Mouse (Mus musculus) frontal cortex, postnatal 36 days (tissue): ENCODE results near the gene Tns4.

Experiments
- DNase-seq, 2 experiments: peaks; one replicate each; pipeline ENCODE4 v3.0.0; 2022; ENCODE audit warnings: low spot score in 2 of 2

Gene Tns4

DNA sequence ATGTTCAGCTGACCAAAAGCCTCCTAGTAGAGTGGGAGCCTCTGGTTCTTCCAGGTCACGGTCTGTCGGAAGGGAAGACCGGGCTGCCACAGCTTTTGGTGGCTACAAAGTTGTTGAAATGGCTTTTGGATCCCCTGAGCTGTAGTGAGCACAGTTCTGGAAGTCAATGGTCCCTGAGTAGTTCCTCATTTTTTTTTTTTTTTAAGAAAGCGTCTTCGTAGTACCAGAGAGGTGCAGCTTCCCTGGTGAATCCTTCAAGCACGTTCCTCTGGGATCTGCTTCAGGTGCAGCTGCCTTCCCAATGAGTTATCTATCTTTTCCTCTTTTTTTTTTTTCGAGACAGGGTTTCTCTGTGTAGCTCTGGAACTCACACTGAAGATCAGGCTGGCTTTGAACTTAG, 4.6 kb upstream of the Tns4 start:
- DNase-seq: no peak

DNA sequence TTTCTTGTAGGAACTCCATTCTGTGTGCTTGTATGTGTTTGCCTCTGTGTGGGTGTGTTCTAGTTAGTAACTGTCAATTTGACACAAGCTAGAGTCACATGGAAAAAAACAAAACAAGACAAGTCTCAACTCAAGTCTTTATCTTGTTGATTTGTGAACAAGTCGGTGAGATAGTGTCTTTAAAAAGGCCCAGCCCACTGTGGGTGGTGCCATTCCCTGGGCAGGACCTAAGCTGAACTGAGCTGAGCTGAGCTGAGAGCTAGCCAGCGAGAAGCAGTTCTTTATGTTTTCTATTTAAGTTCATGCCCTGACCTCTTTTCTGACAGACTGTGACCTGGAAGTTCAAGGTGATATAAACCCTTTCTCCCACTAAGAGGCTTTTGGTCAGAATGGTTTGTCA, 2.6 kb upstream of the Tns4 start:
- no peak for DNase-seq

DNA sequence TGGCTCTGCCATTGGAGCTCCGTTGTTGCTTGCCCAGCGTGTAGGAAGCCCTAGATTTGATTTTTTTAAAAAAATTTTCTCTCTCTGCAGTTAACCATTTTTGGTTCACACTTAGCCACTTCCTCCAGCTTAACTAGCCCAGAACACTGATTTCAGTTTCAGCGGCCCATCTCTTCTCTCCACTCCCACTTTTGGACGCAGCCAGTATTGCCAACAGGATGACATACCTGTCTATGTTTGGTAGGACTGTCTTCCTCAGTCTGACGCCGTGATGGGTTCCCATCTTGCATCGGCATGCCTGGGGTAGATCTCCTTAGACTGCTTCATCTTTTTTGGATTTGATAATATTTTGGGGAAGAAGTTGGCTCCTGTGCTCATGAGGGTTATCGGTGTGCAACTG, 1.3 kb upstream of the Tns4 start:
- no peak for DNase-seq

DNA sequence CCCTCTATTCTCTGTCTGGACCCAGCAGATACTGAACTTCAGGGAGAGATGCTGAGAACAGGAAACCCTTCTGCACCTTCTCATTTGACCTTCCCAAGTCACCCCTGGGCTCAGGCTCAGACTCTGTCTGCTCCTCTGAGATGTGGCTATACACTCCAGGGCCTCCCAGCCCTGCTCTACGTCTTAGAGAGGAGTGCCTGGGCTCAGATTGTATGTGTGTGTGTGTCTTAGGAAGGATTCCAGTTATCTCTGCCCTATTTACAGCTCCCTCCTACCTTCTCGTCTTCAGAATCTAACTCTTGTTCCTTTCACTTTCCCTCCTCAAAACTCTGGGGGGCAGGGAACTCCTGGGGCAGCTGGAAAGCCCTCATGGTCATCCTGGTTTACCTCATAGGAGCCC, 620 bp downstream of the Tns4 start:
- DNase-seq: no peak

DNA sequence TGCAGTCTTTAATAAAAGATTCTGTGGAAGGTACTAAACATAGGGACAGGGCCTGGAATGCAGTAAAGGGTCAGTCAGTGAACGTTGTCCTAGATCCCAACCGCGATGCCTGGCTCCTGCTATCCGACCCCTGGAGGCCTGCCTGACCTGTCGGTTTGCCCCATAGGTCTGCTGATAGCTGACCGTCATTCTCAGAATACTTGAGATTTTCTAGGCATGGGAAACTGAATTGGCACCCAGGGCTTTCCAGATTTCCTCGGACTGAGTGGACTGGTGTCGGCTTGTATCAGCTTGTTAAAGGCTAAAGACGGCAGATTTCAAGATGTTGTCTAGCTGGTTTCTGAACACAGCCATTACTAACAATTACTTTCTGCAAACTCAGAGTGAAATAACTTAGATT, 4.7 kb downstream of the Tns4 start:
- DNase-seq: no peak

DNA sequence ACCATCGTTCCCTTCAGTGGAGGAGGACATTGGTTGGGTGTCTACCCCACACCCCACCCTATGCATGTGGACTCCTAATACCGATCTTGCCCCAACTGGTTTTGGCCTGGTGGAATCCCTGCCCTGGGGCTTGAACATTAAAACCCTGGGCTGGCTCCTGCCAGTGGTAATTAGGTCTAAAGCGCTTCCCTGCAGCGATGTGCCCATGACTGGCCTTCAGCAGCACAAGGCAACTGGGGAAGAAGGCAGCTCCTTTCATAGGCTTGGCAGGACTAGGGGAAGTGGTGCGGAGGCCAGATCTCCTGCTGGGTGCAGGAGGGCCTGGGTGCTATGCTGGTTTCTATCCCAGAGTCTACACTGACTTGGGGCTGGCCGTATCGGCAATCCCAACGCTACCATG, 5.6 kb downstream of the Tns4 start:
- no peak for DNase-seq

DNA sequence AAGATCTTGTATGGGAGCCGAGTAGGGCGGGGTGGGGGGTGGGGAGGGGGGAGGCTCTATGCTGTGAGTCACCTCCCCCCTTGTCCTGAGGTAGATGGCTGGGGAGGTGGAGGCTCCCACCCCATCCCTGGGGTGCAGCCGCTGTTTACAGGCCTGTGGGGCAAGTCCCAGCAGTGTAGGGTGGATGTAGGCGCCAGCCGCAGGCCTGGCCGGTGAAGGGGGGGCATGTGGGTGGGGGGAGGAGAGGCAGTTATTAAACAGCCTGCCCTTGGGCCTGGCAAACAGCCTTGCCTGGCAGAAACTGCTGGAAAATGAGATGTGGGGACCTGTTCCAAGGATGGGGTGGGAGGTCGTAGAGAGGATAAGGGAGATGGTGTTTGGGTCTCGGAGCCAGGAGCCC, 7.0 kb downstream of the Tns4 start:
- no peak for DNase-seq

DNA sequence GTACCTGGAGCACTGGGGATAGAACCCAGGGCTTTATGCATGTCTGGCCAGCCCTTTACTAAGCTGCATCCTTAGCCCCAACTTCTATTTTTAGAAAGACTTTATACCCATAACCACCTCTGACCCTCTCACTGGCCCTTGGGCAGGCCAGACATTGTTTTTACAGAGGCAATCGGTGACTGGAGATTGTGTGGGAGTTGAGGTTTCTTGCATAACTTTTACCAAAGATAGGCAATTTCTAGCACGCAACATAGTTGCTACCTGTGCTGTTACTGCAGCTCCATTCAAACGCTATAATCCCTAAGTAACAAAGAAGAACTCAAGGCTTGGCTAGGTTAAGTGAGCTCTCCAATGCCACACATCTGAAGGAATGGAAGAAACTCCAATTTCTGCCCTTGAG, 7.5 kb downstream of the Tns4 start:
- no peak for DNase-seq

DNA sequence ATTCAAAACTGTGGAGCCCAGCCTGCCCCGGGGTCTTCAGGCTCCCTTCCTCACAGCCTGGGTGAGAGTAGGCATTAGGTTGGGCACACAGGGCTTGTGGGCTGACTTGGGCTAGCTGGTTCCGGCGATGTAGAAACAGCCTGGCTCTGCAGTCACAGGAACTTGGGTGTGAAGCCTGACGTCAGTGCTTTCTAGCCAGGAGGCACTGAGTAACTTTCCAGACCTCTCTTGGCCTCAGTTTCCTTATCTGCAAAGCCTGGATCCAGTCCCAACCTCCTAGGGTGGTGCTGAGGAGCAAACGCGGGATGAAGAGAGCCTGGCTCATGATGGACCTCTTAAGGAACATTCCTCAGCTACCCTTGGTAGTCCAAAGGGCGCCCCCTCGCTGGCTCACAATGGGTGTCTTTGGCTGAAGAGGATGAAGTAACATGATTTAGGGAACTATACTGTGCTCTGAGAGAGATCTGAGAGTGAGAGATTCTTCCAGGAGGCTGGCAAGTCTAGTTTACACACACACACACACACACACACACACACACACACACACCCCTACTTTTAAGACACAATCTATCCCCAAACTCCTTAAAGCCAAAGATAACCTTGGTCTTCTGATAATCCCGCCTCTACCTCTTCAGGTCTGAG, 8.1 kb downstream of the Tns4 start:
- no peak for DNase-seq

DNA sequence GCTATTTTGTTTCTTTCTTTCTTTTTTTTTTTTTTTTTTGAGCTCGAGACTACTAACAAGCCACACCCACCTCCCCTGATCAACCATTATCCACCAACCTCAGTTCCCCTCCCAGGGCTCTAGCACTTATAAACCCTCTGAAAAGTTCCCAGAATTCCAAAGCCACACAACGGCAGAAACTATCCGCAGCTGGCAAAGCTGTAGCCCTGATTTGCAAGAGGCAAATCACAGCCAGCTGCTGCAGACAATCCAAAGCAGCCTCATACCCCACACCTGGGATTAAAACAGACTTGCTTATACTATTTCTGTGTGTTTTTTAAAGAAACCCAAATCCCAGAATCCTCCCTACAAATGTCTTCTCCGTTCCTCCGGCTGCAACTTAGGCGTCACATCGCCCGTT, 11.2 kb downstream of the Tns4 start:
- DNase-seq: no peak

DNA sequence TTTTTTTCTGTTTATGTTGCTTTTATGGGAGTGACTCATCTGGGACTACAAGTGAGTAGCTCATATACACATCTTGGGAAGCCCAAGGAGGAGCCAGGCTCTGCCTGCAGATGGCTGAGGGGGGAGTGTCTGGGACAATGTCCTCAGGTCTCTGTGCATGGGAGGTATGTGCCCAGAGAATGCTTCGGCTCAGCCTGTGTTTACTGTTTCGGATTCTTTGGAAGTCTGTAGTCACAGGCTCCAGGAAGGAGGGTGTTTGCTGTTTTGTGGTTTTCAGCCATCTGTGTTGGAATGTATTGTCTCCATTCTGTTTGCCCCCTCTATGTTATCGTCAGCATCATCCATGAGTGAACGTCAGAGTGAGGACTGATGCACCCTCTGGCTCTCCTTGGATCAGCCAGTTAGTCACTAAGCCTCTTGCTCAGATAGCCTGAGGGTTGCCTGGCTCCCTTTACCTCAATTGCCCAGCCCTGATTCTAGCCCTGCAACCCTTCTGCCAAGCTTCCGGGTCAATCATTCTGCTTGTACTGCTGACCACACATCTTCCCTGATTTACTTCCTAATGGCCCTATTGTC, 12.3 kb downstream of the Tns4 start:
- DNase-seq: no peak

DNA sequence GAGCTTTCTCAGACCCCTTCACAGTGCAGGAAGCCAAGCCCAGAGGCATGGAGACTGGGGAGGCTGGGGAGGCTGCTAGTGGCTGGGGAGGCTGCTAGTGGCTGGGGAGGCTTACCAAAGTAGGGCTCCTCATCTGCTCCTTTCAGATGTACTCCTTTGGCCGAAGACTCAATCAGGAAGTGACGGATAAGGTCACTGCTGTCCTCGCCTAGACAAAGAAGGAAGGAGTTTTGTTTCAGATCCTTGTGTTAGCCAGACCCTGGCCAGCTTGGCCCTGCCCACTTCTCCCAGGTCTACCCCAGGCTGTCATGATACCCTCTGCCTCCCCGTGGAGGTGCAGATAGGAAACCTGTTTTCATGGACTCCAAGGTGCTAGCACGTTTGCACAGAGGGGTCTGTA, 15.3 kb downstream of the Tns4 start:
- no peak for DNase-seq

DNA sequence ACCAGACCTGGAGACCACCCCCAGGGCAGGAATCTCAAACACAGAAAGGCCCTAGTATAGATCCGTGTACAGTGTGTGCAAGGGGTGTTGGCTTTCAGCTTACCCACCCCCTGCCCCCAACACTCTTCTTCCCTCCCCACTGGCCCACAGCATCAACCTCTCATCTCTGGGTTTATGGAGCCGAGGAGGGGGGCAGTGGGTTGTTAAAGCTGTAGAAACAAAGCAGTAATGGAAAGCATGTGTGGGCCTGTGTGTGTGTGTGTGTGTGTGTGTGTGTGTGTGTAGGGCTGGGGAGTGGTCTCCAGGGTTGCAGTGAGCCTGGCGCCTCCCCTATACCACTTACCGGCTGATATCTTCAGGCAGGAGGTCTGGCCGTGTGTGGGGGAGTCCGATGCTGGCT, 17.2 kb downstream of the Tns4 start:
- DNase-seq: no peak

DNA sequence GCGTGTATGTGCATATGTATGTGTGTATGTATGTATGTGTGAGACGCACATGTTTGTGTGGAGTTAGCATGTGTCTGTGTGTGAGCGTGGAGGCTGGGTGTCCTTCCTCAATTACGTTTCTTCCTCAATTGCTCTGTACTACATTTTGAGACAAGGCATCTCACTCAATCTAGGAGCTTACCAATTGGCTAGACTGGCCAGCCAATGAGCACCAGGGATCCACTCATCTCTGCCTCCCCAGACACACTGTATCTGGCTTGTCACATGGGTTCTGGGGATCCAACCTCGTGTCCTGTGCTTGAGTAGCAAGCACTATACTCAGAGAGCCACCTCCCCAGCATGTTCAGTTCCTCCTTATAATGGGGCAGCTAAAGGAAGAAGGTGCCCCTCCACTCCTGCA, 20.7 kb downstream of the Tns4 start:
- no peak for DNase-seq

DNA sequence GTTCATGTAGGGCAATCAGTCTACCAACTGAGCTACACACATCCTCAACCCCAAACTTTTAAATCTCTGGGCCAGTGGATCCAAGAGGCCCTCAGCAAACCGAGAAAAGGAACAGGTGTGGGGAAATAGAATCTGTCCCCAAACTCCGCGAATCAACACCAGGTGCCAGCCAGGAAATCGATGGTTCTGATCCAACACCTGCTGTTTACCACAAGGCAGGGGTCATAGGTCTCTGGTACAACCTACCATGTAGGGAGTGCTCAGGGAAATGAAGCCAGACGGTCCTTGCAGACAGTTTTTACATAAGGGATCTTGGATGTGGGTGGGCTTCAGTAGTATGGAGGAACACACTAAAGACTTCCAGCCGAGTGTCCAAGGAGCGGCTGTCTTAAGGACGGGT, 21.5 kb downstream of the Tns4 start:
- DNase-seq: no peak

DNA sequence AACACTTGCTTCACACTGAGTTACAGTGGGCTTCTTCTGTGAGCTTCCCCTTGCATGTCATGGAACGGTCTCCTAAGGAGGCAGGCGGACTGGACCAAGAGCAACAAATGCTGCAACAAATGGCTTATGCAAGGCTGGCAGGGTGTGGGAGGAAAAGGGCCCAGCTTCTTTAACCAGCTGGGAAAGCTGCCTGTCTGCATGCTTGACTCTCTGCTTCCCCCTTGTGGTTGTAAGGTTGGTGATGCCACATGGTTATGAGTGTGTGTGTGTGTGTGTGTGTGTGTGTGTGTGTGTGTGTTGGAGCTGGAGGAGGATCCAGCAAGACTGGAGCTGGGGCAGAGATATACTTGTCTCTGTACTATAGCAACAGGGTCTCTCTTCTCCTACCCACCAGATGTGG, 23.1 kb downstream of the Tns4 start:
- DNase-seq: peak; percentile 70 to 87

DNA sequence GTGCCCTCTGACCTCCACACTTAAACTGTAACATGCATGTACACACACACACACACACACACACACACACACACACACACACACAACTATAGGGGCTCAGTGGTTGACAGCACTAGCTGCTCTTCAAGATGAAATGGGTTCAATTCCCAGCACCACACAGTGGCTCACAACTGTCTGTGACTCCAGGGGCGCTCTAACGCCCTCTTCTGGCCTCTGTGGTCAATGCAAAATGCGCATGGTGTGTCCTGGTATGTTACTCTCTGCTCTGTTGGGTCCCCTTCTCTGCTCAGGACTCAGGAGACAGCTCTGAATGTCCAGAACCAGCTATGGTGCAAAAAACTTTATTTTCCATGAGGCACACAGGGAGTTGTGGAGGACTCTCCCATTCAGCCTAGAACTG, 23.8 kb downstream of the Tns4 start:
- DNase-seq: no peak

DNA sequence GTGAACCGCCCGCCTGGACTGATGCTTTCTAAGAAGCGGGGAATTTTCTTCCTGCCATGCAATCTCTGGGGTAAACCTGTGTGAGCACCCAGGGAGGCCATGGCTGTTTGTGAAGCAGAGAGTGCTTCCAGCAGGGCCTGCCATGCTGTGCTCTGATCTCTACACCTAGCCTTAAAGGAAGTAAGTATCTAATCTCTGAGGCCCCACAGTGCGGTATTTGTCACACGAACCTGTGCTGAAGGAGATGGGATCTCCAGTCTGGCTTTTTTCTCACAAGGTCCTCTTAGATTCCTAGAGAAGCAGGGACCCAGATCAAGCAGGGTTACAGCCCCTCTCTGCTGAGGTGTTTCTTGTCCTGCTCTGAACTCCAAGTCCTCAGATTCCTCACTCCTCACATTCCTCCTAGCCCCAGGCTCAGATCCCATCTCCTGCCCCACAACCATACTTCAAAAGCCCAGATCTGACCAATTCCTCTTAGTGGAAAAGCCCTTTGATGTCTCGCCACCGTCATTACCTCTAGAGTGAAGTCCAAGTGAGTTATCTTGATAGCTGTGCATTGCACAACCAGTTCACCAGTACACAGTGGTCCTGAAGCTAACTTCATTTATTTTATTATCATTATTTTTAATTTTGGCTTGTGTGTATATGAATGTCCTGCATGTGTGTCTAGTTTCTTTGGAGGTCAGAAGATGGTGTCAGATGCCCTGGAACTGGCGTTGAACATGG, 25.5 kb downstream of the Tns4 start:
- DNase-seq: no peak

DNA sequence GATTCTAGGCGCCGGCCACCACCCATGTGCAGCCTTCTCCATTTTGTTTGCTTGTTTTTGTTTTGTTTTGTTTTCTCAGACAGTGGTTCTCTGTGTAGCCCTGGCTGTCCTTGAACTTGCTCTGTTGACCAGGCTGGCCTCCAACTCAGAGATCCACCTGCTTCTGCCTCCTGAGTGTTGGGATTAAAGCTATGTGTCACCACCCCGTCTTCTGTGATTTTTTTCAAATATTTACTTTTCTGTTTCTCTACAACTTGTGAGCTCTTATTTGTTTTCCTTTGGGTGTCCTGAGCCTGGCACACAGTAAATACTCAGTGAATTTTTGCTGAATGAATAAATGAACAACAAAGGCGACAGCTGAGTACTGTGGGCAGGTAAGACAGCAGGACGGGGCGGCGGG, 26.4 kb downstream of the Tns4 start:
- no peak for DNase-seq

DNA sequence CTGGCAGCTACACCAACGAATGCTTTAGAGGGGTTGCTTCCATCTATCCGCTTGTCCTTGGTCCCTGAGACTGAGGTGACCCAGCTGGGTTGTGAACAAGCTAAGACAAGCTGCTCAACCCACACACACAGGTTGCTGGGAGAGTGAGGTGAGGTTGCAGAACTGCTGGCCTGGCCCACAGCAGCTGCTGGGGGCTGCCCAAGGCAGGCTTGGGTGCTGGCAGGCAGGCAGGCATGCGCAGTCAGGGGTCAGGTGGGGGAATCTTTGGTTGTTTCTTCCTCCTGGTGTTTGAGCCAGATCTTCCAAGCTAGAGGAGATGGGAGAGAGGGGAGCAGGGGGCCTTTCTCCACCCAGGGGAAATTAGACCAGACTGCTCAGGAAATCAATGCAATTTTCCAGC, 28.7 kb downstream of the Tns4 start:
- no peak for DNase-seq

DNA sequence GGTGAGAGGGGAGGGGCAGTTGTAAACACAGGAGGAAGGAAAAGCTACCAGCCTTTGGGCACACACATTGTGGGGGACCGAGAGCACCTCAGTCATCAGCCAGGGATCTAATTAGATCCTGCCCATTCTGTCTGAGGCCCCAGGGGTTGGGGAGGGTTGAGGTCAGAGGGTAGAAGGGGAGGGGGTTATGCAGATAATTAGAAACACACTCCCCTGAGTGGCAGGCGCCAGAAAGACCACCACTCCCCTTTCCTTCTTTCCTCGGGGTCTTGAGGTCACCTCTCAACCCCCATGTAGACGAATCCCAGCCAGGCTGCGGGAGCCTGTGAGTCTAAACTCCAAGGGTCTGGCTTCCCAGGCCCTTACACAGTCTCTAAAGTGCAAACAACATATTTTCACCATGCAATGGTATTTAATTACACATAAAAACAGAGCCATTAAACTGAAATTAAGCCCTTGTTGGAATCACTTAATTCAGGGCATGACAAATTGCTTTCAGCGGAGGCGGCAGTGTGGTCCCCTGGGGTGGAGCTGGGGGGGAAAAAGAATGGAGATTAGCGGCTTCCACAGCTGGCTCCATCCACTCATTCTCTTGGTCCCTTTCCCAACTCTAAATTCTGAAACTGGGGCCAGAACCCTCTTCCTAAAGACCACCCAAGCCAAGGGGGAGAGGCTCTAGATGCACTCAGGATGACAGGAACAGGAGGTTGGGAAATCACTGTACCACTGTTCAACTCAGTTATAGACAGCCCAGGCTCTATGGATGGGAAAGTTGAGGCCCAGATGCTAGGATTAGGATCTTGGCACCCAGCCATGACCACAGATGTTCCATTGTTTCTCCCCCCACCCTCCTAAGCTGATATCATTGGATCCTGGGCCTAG, 33.3 kb downstream of the Tns4 start:
- no peak for DNase-seq

DNA sequence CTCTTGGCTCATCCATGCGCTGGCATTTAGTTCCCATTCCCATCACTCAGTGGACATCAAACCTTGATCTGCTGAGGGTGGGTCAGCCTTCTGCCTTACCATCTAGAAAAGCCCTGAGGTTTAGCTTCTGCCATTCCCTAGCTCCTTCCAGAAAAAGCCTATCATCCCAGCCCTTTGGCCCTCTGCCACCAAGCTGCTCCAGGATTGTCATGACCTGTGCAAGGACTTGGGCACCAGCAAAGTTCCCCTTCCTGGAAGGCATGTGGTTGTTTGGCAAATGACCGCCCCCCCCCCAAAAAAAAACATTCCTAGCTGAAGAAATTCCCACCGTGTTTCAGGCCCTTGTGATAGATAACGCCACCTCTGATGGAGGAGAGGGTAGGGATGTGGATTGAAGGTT, 34.0 kb downstream of the Tns4 start:
- DNase-seq: no peak

DNA sequence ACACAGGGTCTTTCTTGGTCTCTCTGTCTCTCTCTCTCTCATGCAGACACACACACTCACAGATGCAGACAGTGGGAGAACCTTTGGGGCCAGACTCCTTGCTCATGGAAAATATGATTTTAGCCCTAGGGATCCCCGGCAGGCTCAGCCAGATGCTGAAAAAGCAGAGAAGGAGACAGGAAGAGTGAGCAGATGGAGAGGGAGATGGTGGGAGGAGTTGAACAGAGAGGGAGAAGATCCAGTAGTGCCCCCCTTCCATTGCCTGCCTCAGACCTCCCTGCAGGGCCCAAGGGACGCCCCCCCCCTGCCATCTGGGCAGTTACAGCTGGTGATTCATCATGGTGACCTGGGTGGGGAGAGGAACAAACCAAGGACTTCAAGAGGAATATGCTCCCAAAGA, 41.5 kb downstream of the Tns4 start:
- peak in 1 of 2 experiments; percentile 22 for DNase-seq
